Mouse (Mus musculus) thymus, adult 2 months (tissue): Measurements from ENCODE around the gene Kpnb1. TPM values are rescaled to one million over a fixed set of nuclear protein-coding genes. Genes with fewer than 3 reads are reported as not detected.

Experiments
- DNase-seq: peaks from one replicate; pipeline ENCODE4 v3.0.0; 2021
- H3K27ac ChIP-seq: fragments of 200-500 bp; 2 replicates; pipeline ENCODE4 v1.5.1; 2012; ENCODE audit warnings: low read length, control low read depth; ENCODE audit not compliant: control insufficient read depth, insufficient read depth
- H3K27me3 ChIP-seq: fragments of 200-500 bp; 2 replicates; pipeline ENCODE4 v1.6.1; 2012; ENCODE audit warnings: mild to moderate bottlenecking, low read length, moderate library complexity, mixed read lengths; ENCODE audit not compliant: control insufficient read depth, insufficient read depth
- H3K36me3 ChIP-seq: fragments of 200-500 bp; 2 replicates; pipeline ENCODE4 v1.6.1; 2012; ENCODE audit warnings: mild to moderate bottlenecking, low read length, moderate library complexity; ENCODE audit not compliant: control insufficient read depth, insufficient read depth
- H3K4me1 ChIP-seq: fragments of 200-500 bp; replicated peaks from 2 replicates; pipeline ENCODE4 v1.6.1; 2012; ENCODE audit warnings: low read length; ENCODE audit not compliant: control insufficient read depth, insufficient read depth
- H3K4me3 ChIP-seq: fragments of 200-500 bp; 2 replicates; pipeline ENCODE4 v1.5.1; 2012; ENCODE audit warnings: mild to moderate bottlenecking, low read length, control low read depth, moderate library complexity; ENCODE audit not compliant: control insufficient read depth, insufficient read depth
- CTCF ChIP-seq: fragments of 200-500 bp; IDR thresholded peaks from 2 replicates; pipeline ENCODE4 v1.5.1; 2012; ENCODE audit warnings: mild to moderate bottlenecking, control low read depth, low read length, moderate library complexity, borderline replicate concordance; ENCODE audit not compliant: control insufficient read depth, poor library complexity, insufficient read depth; ENCODE audit errors: extremely low read depth
- POLR2A ChIP-seq: fragments of 200-500 bp; IDR thresholded peaks from 2 replicates; pipeline ENCODE4 v1.6.1; 2012; ENCODE audit warnings: mild to moderate bottlenecking, low read length, control low read depth, moderate library complexity; ENCODE audit not compliant: control insufficient read depth, poor library complexity, insufficient read depth; ENCODE audit errors: extremely low read depth
- WGBS: fragments of 180-500 bp; shearing (Covaris S2); methylation state at CpG from one replicate; pipeline ENCODE4 v1.1.7; 2018; 5-methylcytosine and 5-hydroxymethylcytosine counted together
- polyA plus RNA-seq: library from polyadenylated mRNA; depleted of rRNA; stranded (reverse); fragments of >200 nt; gene quantifications from 2 replicates; pipeline ENCODE4 v1.2.3, GENCODE M21; 2012

The Kpnb1 gene
- polyA plus RNA-seq, 1 experiment, result 60.8 TPM

DNA sequence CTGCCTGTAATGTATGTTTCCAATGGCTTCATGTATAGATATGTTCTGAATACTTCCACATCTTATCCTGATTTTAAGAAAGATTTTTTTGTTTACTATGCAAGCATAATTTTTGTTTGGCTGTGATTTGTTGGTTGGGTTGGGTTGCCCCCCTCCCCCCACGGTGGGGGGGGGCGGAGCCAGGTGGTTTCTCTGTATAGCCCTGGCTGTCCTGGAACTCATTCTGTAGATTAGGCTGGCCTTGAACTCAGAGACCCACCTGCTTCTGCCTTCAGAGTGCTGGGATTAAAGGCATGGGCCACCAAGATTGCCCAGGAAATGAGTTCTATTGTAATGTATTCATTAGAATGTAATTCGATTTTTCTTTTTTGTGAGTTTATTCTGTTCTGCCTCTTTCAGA lies 1.6 kb upstream of the Kpnb1 start:
- Histone ChIP-seq H3K27me3 (no peaks in the 10 kb centered on the region), H3K27ac (no peak overlapping the region), H3K4me3 (no peak overlapping the region), H3K4me1 (peaks cover 5% of the 10 kb centered on the region), H3K36me3 (peaks cover 12% of the 10 kb centered on the region)
- no peak for DNase-seq
- 28% methylated on average over 3 of the region's 3 CpGs for WGBS
- no peak for TF ChIP-seq CTCF
- TF ChIP-seq POLR2A, result no peak

DNA sequence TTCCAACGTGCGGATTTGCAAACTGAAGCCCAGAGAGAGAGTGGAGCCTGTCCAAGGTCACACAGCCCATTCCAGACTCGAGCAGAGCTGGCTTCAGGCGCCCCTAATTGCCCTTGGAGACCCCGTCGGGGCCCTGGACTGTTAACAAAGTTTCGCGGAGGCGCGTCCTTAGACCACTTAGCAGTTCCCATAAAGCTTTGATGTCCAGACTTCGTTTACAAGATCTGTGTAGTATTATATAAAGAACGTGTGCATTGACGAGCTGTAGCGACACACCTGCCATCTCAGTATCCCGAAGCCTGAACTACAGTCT lies 918 bp upstream of the Kpnb1 start:
- H3K4me1 ChIP-seq, result peaks cover 5% of the 10 kb centered on the region
- under 1% methylated on average over 15 of the region's 15 CpGs for WGBS
- no peaks in the 10 kb centered on the region for H3K27me3 ChIP-seq
- peaks cover 17% of the 10 kb centered on the region for H3K36me3 ChIP-seq
- peak overlapping the region; percentile 65 for H3K4me3 ChIP-seq
- H3K27ac ChIP-seq, result peak overlapping the region; percentile 79
- TF ChIP-seq CTCF (no peak), POLR2A (no peak)
- no peak for DNase-seq

DNA sequence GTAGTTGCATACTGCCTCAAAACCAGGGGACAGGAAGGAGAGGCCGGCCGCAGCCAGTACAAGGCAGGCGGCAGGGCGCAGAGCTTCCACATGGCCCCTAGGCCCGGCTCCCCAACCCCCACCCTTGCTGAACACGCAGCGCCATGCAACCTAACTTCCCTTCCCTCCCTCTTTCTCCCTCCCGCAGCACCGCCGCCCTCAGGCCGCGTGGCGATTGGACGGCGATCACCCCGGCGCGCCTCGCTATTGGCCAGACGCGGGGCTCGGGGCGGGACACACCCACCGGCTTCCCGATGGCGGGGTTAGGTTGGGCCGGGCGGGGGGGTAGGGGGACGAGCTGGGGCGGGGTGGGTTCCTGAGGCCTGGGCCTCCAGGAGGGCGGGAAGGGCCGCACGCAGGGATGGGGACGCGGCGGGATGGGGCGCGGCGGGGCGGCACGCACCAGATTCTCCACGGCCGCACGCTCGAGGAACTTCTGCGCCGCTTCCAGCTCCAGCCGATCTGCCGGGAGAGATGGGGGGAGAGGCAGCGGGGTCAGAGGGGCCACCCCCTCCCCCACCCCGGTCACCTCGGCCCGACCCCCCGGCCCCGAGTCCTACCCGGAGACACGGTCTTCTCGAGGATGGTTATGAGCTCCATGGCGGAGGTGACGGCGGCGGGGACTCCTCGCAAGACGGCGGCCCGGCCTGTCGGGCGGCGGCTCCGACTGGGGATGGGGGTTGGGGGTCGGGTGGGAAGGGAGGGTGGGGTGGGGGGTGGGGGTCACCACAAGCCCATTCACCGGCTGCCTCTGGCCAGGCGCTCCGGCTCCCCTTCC lies 526 bp downstream of the Kpnb1 start:
- Histone ChIP-seq H3K4me1 (peaks cover 5% of the 10 kb centered on the region), H3K4me3 (peak overlapping the region; percentile 70), H3K36me3 (peaks cover 31% of the 10 kb centered on the region), H3K27me3 (no peaks in the 10 kb centered on the region), H3K27ac (peak overlapping the region; percentile 47; the same call in 1 of the 2 replicates)
- peak; percentile 99 for DNase-seq
- peak; percentile 36; the same call in 1 of the 2 replicates for TF ChIP-seq CTCF
- peak; percentile 39; the same call in 1 of the 2 replicates for TF ChIP-seq POLR2A
- under 1% methylated on average over 72 of the region's 74 CpGs for WGBS

DNA sequence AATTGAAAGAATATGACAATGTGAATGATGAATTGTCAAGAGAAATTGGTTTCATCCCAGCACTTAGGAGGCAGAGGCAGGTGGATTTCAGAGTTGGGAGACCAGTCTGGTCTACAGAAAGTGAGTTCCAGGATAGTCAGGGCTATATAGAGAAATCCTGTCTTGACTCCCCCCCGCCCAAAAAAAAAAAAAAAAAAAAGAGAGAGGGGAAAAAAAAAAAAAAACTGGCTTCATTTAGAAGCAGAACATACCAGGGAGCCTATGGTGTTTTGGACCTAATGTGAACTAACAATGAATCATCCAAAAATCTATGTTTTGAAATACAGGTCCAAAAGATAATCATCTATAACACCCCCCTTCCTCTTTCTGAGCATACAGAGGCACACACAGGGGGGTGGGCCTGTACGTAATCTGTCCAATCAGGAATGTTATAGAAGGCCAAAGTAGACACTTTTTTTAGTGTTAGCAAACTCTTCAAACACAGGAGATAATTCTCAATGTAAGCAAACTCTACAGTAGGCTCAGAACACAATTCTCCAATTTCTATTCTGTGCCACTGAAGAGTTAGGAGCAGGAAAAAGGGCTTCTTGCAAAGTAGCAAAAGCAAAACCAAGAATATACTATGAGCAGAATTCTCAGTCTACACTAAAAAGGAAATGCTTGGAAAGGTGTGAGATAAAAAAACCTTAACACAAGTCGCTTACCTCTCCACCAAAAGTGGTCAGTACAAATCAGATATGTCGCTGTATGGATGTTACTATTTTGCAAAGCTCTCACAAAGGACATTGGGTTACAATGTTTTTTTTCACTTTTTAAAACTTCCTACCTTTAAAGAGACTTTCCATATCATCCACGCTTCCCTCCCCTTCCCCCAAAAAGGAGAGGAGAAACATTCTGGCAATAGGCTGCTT lies 1.7 kb downstream of the Kpnb1 start:
- Histone ChIP-seq H3K27ac (no peak overlapping the region), H3K36me3 (peaks cover 43% of the 10 kb centered on the region), H3K4me3 (no peak overlapping the region), H3K4me1 (peaks cover 5% of the 10 kb centered on the region), H3K27me3 (no peaks in the 10 kb centered on the region)
- TF ChIP-seq POLR2A, result no peak
- TF ChIP-seq CTCF, result no peak
- DNase-seq, result no peak
- WGBS, result 78% methylated on average over 5 of the region's 5 CpGs

DNA sequence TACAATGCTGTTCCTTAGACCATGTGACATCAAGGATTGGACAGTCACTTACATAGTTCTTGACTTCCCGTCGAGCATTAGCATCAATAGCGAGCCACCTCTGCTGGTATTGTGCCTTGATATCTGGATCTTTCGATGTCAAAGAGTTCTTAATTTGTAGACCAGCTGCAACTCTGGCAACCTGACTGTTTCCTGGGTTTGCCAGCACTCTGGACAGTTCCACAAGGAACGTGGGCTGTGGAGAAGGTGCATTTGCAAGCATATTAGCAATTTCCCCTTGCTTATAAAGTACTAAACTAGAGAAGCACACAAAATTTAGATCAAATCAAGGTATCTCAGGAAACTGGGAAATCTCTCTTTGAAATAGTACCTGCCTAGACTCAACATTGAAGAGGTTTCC lies 2.8 kb downstream of the Kpnb1 start:
- no peaks in the 10 kb centered on the region for H3K27me3 ChIP-seq
- no peak overlapping the region for H3K4me3 ChIP-seq
- H3K36me3 ChIP-seq, result peaks cover 54% of the 10 kb centered on the region
- no peak for TF ChIP-seq POLR2A
- no peak for TF ChIP-seq CTCF
- DNase-seq, result no peak
- peaks cover 5% of the 10 kb centered on the region for H3K4me1 ChIP-seq
- 85% methylated on average over 5 of the region's 5 CpGs for WGBS
- no peak overlapping the region for H3K27ac ChIP-seq

DNA sequence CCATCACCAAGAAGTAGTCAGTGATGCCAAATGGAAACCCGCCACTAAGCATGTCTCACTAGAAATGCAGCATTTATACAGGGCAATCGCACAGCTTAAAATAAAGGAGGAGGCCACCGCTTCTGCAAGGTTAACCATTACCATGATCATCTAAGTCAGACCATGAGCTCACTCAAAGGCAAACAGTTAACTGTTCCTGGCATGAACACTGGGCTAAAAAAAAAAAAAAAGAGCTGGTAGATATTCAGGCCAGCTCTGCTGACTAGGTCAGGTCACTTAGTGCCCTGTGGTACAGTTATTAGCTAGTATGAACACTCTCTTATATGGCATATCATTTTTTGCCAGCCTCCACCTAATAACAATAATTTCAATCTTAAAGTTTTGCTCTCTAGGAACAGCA lies 5.2 kb downstream of the Kpnb1 start:
- H3K4me3 ChIP-seq, result no peak overlapping the region
- H3K4me1 ChIP-seq, result peaks cover 3% of the 10 kb centered on the region; the same call in 1 of the 2 replicates
- no peaks in the 10 kb centered on the region for H3K27me3 ChIP-seq
- no peak for TF ChIP-seq POLR2A
- no peak overlapping the region for H3K27ac ChIP-seq
- H3K36me3 ChIP-seq, result peaks cover 79% of the 10 kb centered on the region
- 98% methylated on average over 3 of the region's 3 CpGs for WGBS
- DNase-seq, result no peak
